19 mouse cellular contexts compared by ENCODE assay signal in the genomic region with DNA sequence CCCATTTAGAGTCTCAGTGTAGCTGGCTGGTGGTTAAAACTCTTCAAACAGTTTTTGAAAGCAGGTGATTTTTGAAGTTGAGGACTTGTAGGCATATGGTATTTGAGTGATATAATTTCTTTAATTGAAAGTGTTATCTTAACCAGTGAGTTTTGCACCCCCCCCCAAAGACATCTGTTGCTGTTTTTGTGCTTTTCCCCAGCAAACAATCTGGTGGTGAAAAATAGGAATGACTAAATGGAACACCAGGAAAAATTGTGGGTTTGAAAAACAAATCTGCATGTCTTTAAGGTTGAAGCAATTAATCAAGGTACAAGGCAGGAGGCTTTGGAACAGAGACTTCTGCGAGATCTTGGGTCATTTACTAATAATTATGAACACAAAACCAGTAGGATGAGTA.
"Had no signal": no experiment of that assay in that cellular context is flagged by ENCODE, and none has a peak within 500 bp of the region (broad histone marks: within the 10 kb centered on the region; RNA-seq: fewer than 3 reads in every experiment).

No protein-coding gene starts in this region.

- DNase-seq: lung, adult 18-20 months; lung, embryonic 14.5 days; lung, postnatal 10 days; lung, postnatal 4 days; midbrain, embryonic 14.5 days; retina, postnatal 1 day; right cerebral cortex, adult 18-20 months; right cerebral cortex, postnatal 25 days; right cerebral cortex, postnatal 4 days; spleen, adult 18-20 months; thymus, adult 2 months; thymus, postnatal 25 days; thymus, postnatal 4 days had no signal

- ATAC-seq: midbrain, embryonic 16.5 days had no signal

- H3K4me3 ChIP-seq: midbrain, embryonic 10.5 days; midbrain, embryonic 12.5 days; myocyte; neural tube, embryonic 13.5 days; neural tube, embryonic 15.5 days had no signal

- H3K36me3 ChIP-seq: midbrain, embryonic 10.5 days; midbrain, embryonic 12.5 days; neural tube, embryonic 13.5 days; neural tube, embryonic 15.5 days had no signal

- H3K27ac ChIP-seq: midbrain, embryonic 10.5 days; midbrain, embryonic 12.5 days; neural tube, embryonic 13.5 days; neural tube, embryonic 15.5 days had no signal

- H3K9ac ChIP-seq: lung, embryonic 14.5 days; midbrain, embryonic 12.5 days; neural tube, embryonic 13.5 days; neural tube, embryonic 15.5 days had no signal

- H3K4me2 ChIP-seq: lung, embryonic 14.5 days; midbrain, embryonic 12.5 days; neural tube, embryonic 13.5 days; neural tube, embryonic 15.5 days had no signal

- H3K9me3 ChIP-seq: midbrain, embryonic 10.5 days; midbrain, embryonic 12.5 days; neural tube, embryonic 13.5 days; neural tube, embryonic 15.5 days had no signal

- H3K27me3 ChIP-seq: midbrain, embryonic 12.5 days; neural tube, embryonic 13.5 days; neural tube, embryonic 15.5 days had no signal

- H3K4me1 ChIP-seq: midbrain, embryonic 12.5 days; neural tube, embryonic 13.5 days had no signal
